Mouse (Mus musculus): ENCODE measurements at regions not wholly inside any gene's neighbourhood (a gene's known extent, or its start where the extent isn't known, plus 50 kb on each side); places are given as distances from the start of the nearest gene placed in this dataset.
"Not testable (repeated sequence)": the region's sequence is repeated elsewhere in the genome, so short reads cannot be mapped to it uniquely, and the experiment has no call there.

DNA sequence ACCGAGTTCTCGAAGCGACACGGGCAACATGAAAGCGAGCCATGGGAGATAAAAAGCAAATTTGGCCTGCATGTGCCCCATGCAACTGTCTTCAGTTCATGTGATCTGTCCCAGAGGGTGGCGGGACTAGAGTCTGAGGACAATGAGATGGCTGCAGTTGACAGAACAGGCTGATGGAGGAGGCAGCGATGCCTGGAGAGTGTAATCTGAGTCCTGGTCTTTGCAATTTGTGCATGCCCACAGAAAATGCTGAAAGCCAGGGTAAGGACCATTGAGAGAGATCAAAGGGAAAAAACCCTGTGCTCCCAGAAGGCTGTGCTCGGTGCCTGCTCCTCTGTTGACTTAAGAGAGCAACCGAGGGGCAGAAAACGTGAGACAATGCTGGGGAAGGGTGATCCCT lies 624.8 kb upstream of the BB014433 start:
- no peaks in the 10 kb centered on the region for H3K36me3 ChIP-seq (replicated peaks; ENCODE audit: low read length)
- no peak for TF ChIP-seq GATA1 (IDR thresholded peaks at IDR 0.05; ENCODE audit: borderline replicate concordance, low read length)
- TF ChIP-seq FLI1 (IDR thresholded peaks at IDR 0.05; ENCODE audit: low read length): no peak
- peaks cover 26% of the 10 kb centered on the region; the same call in 1 of the 2 replicates for H3K9me3 ChIP-seq

GRCm38 (mm10) chr8:15670298-15670697 lies 624.4 kb upstream of the BB014433 start:
- TF ChIP-seq GATA1 (IDR thresholded peaks at IDR 0.05; ENCODE audit: borderline replicate concordance, low read length) (no peak), FLI1 (IDR thresholded peaks at IDR 0.05; ENCODE audit: low read length) (no peak)
- Histone ChIP-seq H3K4me3 (replicated peaks) (no peak overlapping the region), H3K4me1 (no peaks in the 10 kb centered on the region), H3K36me3 (replicated peaks; ENCODE audit: low read length) (no peaks in the 10 kb centered on the region), H3K9me3 (peaks cover 27% of the 10 kb centered on the region; the same call in 1 of the 2 replicates), H3K27me3 (replicated peaks) (no peaks in the 10 kb centered on the region)

More for the DNA sequence above, 624.8 kb upstream of the BB014433 start:
- no peaks in the 10 kb centered on the region for H3K4me1 ChIP-seq
- H3K4me3 ChIP-seq (replicated peaks): no peak overlapping the region
- no peaks in the 10 kb centered on the region for H3K27me3 ChIP-seq (replicated peaks)

DNA sequence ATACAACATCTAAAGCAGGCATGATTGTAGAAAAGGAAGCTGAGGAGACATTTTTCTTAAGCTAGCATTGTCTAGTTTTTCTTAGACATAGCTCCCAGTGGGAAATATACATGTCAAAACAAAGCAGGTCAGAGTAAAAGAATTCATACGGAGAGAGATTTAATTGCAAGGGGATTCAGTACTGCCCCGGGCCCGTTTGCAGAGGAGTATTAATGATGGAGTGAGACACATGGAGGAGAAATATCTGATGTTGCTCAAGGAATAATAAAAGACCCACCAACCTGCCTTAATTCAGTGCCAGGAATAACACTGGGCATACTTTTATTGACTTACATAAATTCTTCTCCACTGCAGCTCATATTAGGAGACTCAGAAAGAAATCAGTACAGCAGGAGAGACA lies 623.6 kb upstream of the BB014433 start:
- H3K27me3 ChIP-seq (replicated peaks): no peaks in the 10 kb centered on the region
- H3K4me3 ChIP-seq (replicated peaks): no peak overlapping the region
- peaks cover 34% of the 10 kb centered on the region; the same call in 1 of the 2 replicates for H3K9me3 ChIP-seq
- H3K4me1 ChIP-seq: no peaks in the 10 kb centered on the region
- no peak for TF ChIP-seq GATA1 (IDR thresholded peaks at IDR 0.05; ENCODE audit: borderline replicate concordance, low read length)
- TF ChIP-seq FLI1 (IDR thresholded peaks at IDR 0.05; ENCODE audit: low read length): no peak
- H3K36me3 ChIP-seq (replicated peaks; ENCODE audit: low read length): no peaks in the 10 kb centered on the region

DNA sequence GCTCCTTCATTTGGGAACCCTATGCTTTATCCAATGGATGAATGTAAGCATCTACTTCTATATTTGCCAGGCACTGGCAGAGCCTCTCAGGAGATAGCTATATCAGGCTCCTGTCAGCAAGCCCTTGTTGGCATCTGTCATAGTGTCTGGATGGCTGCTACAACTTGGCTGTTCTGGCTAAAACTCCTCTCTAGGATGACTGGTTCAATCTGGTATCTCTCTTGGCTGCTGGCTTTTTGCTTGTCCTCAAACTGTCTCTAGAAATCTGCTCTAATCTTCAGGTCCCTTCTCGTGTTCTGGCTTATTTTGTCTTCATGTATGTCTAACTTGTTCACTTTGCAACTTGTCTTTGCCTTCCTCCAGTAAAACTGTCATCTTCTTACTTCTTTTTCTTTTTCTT lies 614.7 kb upstream of the BB014433 start:
- Histone ChIP-seq H3K4me3 (replicated peaks) (no peak overlapping the region), H3K36me3 (replicated peaks; ENCODE audit: low read length) (no peaks in the 10 kb centered on the region), H3K4me1 (no peaks in the 10 kb centered on the region), H3K27me3 (replicated peaks) (no peaks in the 10 kb centered on the region), H3K9me3 (peaks cover 17% of the 10 kb centered on the region)
- TF ChIP-seq FLI1 (IDR thresholded peaks at IDR 0.05; ENCODE audit: low read length): no peak
- TF ChIP-seq GATA1 (IDR thresholded peaks at IDR 0.05; ENCODE audit: borderline replicate concordance, low read length): no peak

DNA sequence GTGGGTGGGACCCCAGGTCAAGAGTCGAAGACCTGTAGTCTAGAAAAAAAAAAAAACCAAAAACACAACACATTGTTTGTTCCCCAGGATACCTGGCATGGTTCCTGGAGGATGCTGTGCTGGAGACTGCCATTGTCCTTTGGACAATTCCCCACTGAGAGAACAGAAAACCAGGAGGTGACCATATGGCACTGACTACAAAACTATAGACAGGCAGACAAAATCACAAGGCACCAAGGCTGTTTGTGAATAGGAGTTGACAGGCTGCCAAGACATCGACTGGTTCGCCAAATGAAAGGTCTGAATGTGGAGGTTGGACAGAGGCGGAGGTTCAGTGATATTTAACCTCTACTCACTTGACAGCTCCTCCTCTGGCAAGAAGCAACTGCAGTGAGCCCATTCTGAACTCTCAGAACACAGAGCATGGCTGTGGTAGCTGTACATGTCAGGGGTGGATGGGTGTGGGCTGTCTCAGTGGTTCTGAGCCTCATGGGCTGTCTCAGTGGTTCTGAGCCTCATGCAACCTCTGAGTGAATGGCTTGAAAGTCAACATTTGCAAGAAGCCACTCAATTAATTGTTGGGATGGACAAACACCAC lies 589.0 kb upstream of the BB014433 start:
- Histone ChIP-seq H3K27me3 (replicated peaks) (no peaks in the 10 kb centered on the region), H3K4me1 (no peaks in the 10 kb centered on the region), H3K36me3 (replicated peaks; ENCODE audit: low read length) (no peaks in the 10 kb centered on the region), H3K4me3 (replicated peaks) (no peak overlapping the region), H3K9me3 (peaks cover 33% of the 10 kb centered on the region)
- TF ChIP-seq GATA1 (IDR thresholded peaks at IDR 0.05; ENCODE audit: borderline replicate concordance, low read length) (no peak), FLI1 (IDR thresholded peaks at IDR 0.05; ENCODE audit: low read length) (no peak)

DNA sequence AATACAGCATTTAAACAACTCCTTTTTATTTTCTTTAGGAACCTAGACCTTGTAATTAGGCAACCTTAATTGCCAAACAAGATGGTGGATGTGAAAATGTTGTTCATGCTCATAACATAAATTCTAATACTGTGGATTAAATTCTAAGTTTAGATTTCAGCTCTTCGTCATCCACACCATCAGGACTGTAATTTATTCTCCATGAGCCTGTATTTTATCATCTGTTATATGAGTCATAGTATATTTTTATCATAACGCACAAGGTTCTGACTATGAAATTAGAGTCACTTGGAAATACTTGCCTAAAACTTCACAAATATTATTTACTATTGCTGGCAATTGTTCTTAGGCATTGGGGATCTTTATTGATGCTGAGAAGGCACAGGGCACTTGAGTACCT lies 582.7 kb upstream of the BB014433 start:
- peaks cover 26% of the 10 kb centered on the region for H3K9me3 ChIP-seq
- no peaks in the 10 kb centered on the region for H3K27me3 ChIP-seq (replicated peaks)
- no peaks in the 10 kb centered on the region for H3K4me1 ChIP-seq
- no peaks in the 10 kb centered on the region for H3K36me3 ChIP-seq (replicated peaks; ENCODE audit: low read length)
- TF ChIP-seq FLI1 (IDR thresholded peaks at IDR 0.05; ENCODE audit: low read length) (no peak), GATA1 (IDR thresholded peaks at IDR 0.05; ENCODE audit: borderline replicate concordance, low read length) (no peak)
- H3K4me3 ChIP-seq (replicated peaks): no peak overlapping the region

DNA sequence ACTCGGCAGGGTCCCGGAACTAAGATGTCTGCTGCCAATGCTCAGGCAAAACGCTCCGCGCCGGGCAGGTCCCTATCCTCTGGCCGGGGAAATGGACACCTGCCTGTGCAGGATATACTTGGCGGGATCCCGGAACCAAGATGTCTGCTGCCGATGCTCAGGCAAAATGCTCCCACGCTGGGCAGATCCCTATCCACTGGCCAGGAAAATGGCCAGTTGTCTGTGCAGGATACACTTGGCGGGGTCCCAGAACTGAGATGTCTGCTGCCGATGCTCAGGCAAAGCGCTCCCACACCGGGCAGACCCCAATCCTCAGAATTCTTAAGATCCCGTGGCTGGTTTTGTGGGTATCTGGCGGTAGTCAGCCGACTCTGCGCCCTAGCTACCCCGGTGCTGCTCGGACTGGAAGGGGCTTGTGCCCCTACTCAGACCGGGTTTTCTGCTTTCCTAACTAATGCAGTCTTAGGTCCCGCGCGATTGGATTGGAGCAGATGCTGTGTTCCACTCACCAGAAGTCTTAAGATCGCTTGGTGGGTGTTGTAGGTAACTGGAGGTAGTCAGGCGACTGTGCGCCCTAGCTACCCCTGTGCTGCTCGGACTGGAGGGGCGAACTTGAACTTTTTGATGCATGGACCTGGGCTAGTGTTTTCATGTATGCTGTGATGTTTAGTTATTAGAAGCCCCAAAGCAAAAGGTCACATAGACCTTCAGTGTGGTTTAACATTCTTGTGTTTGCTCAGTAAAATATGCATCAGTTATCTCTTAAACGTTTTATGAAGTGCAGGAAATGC lies 577.9 kb upstream of the BB014433 start:
- not testable (repeated sequence) for H3K4me1 ChIP-seq; H3K4me3 ChIP-seq (replicated peaks); H3K36me3 ChIP-seq (replicated peaks; ENCODE audit: low read length); H3K9me3 ChIP-seq; H3K27me3 ChIP-seq (replicated peaks)

DNA sequence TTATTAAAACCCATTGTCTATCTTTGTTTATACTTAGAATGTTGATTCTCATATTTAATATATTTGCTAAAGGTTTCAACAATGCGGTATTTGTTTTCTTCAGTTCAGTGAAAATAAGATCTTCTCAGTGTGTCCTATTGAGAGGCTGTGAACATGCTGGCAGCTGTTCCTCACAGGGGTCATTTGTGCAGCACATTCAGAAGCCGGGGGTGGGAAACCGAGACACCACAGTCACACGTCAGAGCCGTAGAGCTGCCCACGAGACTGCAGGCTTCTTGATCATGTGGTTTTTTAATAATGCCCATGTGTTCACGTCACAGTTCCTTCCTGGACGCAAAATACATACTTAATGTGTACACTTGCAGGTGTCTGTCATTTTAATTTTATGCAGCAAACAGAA lies 564.3 kb upstream of the BB014433 start:
- Histone ChIP-seq H3K9me3 (peaks cover 12% of the 10 kb centered on the region; the same call in 1 of the 2 replicates), H3K4me1 (no peaks in the 10 kb centered on the region), H3K27me3 (replicated peaks) (no peaks in the 10 kb centered on the region), H3K4me3 (replicated peaks) (no peak overlapping the region), H3K36me3 (replicated peaks; ENCODE audit: low read length) (no peaks in the 10 kb centered on the region)
- TF ChIP-seq GATA1 (IDR thresholded peaks at IDR 0.05; ENCODE audit: borderline replicate concordance, low read length) (no peak), FLI1 (IDR thresholded peaks at IDR 0.05; ENCODE audit: low read length) (no peak)

- no peak overlapping the region for H3K4me3 ChIP-seq (replicated peaks)
- no peaks in the 10 kb centered on the region for H3K36me3 ChIP-seq (replicated peaks; ENCODE audit: low read length)
- no peaks in the 10 kb centered on the region for H3K27me3 ChIP-seq (replicated peaks)
- no peak for TF ChIP-seq FLI1 (IDR thresholded peaks at IDR 0.05; ENCODE audit: low read length)
- TF ChIP-seq GATA1 (IDR thresholded peaks at IDR 0.05; ENCODE audit: borderline replicate concordance, low read length): no peak
- H3K4me1 ChIP-seq: no peaks in the 10 kb centered on the region
- H3K9me3 ChIP-seq: peaks cover 24% of the 10 kb centered on the region; the same call in 1 of the 2 replicates
These were observed 561.8 kb upstream of the BB014433 start for GRCm38 (mm10) chr8:15607598-15608215.

DNA sequence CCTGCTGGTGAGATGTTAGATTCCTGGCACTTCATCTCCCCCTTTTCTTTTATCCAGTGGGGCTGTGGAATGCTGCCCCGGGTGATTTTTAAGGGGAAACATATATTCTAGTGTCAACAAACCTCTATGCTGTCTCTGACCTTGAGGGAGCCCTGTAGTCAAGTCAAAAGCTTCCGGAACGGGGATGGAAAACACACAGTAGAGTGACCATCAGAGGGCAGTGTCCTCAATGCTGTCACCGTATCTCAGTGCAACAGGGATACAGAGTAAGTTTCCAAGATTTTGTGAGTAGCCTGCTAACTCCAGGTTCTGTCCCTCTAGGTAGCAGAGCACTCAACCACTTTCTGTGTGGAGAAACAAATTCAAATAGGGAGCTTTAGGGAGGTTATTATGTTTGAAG lies 555.7 kb upstream of the BB014433 start:
- Histone ChIP-seq H3K36me3 (replicated peaks; ENCODE audit: low read length) (no peaks in the 10 kb centered on the region), H3K4me3 (replicated peaks) (no peak overlapping the region), H3K4me1 (no peaks in the 10 kb centered on the region), H3K9me3 (peaks cover 30% of the 10 kb centered on the region), H3K27me3 (replicated peaks) (no peaks in the 10 kb centered on the region)
- TF ChIP-seq FLI1 (IDR thresholded peaks at IDR 0.05; ENCODE audit: low read length) (no peak), GATA1 (IDR thresholded peaks at IDR 0.05; ENCODE audit: borderline replicate concordance, low read length) (no peak)
